Mouse (Mus musculus): Measurements from ENCODE around the gene Slc38a9.

Slc38a9 gene

GRCm38 (mm10) chr13:112660574-112661381, at the start of gene Slc38a9:
TSS of gene Slc38a9 (plus strand) at chr13:112660751.
- DNase-seq (ENCODE audit: low spot score in 2 of 2): peak; percentile 80 to 91

GRCm38 (mm10) chr13:112621592-112621991, 39.0 kb upstream of the Slc38a9 start:
- DNase-seq (ENCODE audit: low spot score in 2 of 2): no peak

- no peak for DNase-seq (ENCODE audit: low spot score in 2 of 2)
Observed at GRCm38 (mm10) chr13:112623656-112624055, 36.9 kb upstream of the Slc38a9 start.

GRCm38 (mm10) chr13:112624622-112625021, 35.9 kb upstream of the Slc38a9 start:
- no peak for DNase-seq (ENCODE audit: low spot score in 2 of 2)

GRCm38 (mm10) chr13:112625566-112625965, 35.0 kb upstream of the Slc38a9 start:
- no peak for DNase-seq (ENCODE audit: low spot score in 2 of 2)

- no peak for DNase-seq (ENCODE audit: low spot score in 2 of 2)
Observed at GRCm38 (mm10) chr13:112635174-112635837, 25.2 kb upstream of the Slc38a9 start.

- DNase-seq (ENCODE audit: low spot score in 2 of 2): no peak
Observed at GRCm38 (mm10) chr13:112636498-112636897, 24.1 kb upstream of the Slc38a9 start.

- no peak for DNase-seq (ENCODE audit: low spot score in 2 of 2)
Observed at GRCm38 (mm10) chr13:112639111-112639510, 21.4 kb upstream of the Slc38a9 start.

GRCm38 (mm10) chr13:112642897-112643296, 17.7 kb upstream of the Slc38a9 start:
- DNase-seq (ENCODE audit: low spot score in 2 of 2): no peak

GRCm38 (mm10) chr13:112644996-112645395, 15.6 kb upstream of the Slc38a9 start:
- no peak for DNase-seq (ENCODE audit: low spot score in 2 of 2)

- DNase-seq (ENCODE audit: low spot score in 2 of 2): no peak
Observed at GRCm38 (mm10) chr13:112645529-112646186, 14.9 kb upstream of the Slc38a9 start.

GRCm38 (mm10) chr13:112651183-112651582, 9.4 kb upstream of the Slc38a9 start:
- no peak for DNase-seq (ENCODE audit: low spot score in 2 of 2)

GRCm38 (mm10) chr13:112652205-112652604, 8.3 kb upstream of the Slc38a9 start, which contains the start of gene Ddx4:
TSS of gene Ddx4 (minus strand) at chr13:112652475.
- no peak for DNase-seq (ENCODE audit: low spot score in 2 of 2)

- DNase-seq (ENCODE audit: low spot score in 2 of 2): no peak
Observed at GRCm38 (mm10) chr13:112659986-112660573, 471 bp upstream of the Slc38a9 start.

- no peak for DNase-seq (ENCODE audit: low spot score in 2 of 2)
Observed at GRCm38 (mm10) chr13:112661687-112662086, 1.1 kb downstream of the Slc38a9 start.

- DNase-seq (ENCODE audit: low spot score in 2 of 2): no peak
Observed at GRCm38 (mm10) chr13:112666433-112667024, 6.0 kb downstream of the Slc38a9 start.

GRCm38 (mm10) chr13:112667215-112667614, 6.7 kb downstream of the Slc38a9 start:
- DNase-seq (ENCODE audit: low spot score in 2 of 2): no peak

- DNase-seq (ENCODE audit: low spot score in 2 of 2): no peak
Observed at GRCm38 (mm10) chr13:112671708-112672107, 11.2 kb downstream of the Slc38a9 start.

GRCm38 (mm10) chr13:112672797-112673196, 12.2 kb downstream of the Slc38a9 start:
- no peak for DNase-seq (ENCODE audit: low spot score in 2 of 2)

- DNase-seq (ENCODE audit: low spot score in 2 of 2): peak in 1 of 2 experiments; percentile 50
Observed at GRCm38 (mm10) chr13:112673899-112674447, 13.4 kb downstream of the Slc38a9 start.

- no peak for DNase-seq (ENCODE audit: low spot score in 2 of 2)
Observed at GRCm38 (mm10) chr13:112678154-112678553, 17.6 kb downstream of the Slc38a9 start.

Measured in urinary bladder, adult 18-20 months (tissue).